Mouse (Mus musculus): Measurements from ENCODE around the gene Gria3. TPM values are rescaled to one million over a fixed set of nuclear protein-coding genes. Genes with fewer than 3 reads are reported as not detected.

Gene Gria3
- 6.6 and 9.5 TPM in 2 replicates for polyA plus RNA-seq (2015; fragmentation: Nextera tagmentation; extraction: Ambion mirVana)

DNA sequence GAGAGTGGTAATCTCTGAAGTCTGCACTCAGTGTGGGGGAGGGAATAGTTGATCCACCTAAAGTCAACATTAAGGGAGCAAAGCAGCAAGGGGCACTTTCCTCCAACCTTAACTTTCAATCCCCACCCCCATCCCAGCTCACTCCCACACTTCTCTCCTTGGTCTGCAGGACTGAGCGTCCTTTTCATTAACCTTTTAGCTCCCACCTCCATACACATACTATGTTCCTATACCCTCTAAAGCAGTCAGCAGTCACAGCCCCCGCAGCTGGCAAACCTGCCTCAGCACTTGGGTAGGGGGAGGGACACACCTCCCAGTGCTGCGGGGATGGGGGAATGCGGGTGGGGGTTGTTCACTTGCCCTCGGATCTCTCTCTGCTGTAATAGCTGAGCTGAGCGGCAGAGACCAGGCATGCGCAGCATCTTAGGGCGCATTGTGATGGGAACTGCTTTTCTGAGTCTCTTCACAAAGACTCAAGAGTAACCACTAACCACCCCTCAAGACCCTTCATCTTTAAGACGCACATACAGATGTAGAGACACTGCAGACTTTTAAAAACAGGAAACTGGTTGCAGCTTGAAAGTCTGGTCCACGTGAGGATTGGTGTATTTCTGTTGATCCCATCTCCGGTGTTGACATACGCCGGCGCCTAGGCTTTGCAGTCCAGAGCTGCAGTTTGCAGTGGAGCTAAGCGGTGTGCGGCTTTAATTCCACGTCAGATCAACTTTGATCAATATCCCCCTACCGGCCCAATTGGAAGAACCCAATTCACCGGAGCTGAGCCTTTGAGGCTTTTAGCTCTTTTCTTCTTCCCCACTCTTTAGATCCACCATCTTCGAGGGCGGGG lies at the start of gene Gria3:
Gria3 (plus strand) TSS at position 797 of the 847 bp plus-strand sequence.
- H3K36me3 ChIP-seq, result no peaks in the 10 kb centered on the region
- H3K9ac ChIP-seq, result peak within 1 kb of the TSS; percentile 36
- H3K27me3 ChIP-seq, result 0 out of 2 replicates have a peak, but pooled peaks cover 4% of the 10 kb centered on the region
- WGBS, result 21% methylated on average over 21 of the region's 21 CpGs
- H3K27ac ChIP-seq, result 0 out of 2 replicates have a peak within 1 kb of the TSS, but pooled peaks have one; percentile 48
- H3K4me1 ChIP-seq, result peaks cover under 1% of the 10 kb centered on the region; the same call in 1 of the 2 replicates
- H3K4me2 ChIP-seq, result peak within 1 kb of the TSS; percentile 69
- H3K9me3 ChIP-seq (replicated peaks), result no peaks in the 10 kb centered on the region
- H3K4me3 ChIP-seq (replicated peaks), result peak within 1 kb of the TSS; percentile 48
- peak; percentile 91 for ATAC-seq (replicated peaks; ENCODE audit: low FRiP score)

DNA sequence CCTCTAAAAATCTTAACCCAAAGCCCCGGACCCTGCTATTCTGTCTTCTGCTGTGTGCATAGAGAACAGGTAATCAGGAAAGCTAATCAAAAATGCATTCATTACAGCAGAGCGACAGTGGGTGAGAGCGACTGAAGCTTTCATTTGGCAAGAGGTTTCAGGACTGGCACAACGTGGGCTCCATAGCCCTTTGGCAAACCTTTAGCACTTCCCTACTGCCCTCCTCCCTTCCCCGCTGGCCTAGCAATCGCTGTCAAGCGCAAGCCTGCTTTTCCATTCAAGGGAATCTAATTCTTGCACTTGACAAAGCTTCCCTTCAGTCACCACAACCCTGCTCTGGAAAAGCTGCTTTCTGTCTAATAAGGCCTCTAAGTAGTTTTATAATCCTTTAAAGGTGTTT lies 13.6 kb upstream of the Gria3 start:
- no peaks in the 10 kb centered on the region for H3K4me1 ChIP-seq
- H3K27ac ChIP-seq, result no peak overlapping the region
- no peak overlapping the region for H3K4me2 ChIP-seq
- no peak overlapping the region for H3K4me3 ChIP-seq (replicated peaks)
- no peaks in the 10 kb centered on the region for H3K27me3 ChIP-seq
- 65% methylated on average over 7 of the region's 7 CpGs for WGBS
- ATAC-seq (replicated peaks; ENCODE audit: low FRiP score), result no peak
- H3K9me3 ChIP-seq (replicated peaks), result no peaks in the 10 kb centered on the region
- H3K9ac ChIP-seq, result no peak overlapping the region
- no peaks in the 10 kb centered on the region for H3K36me3 ChIP-seq

DNA sequence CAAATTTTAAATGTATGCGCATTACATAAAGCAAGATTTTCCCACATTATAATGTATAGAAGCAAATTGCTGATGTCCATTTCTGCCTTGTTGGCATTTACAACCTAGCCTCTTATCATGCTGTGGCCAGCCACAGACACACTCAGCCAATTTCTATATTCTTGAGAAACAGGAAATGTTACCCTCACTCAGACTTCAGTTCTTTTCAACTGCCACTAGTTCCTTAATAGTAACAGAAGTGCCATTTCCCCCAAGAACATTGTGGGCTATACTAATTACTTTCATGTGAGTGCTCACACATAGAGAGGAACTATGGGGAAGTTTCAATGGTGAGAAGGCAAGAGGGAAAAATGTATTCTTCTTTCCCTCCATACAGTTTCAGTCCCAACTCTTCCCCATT lies 11.6 kb upstream of the Gria3 start:
- Histone ChIP-seq H3K9me3 (replicated peaks) (no peaks in the 10 kb centered on the region), H3K27me3 (no peaks in the 10 kb centered on the region), H3K4me2 (no peak overlapping the region), H3K9ac (no peak overlapping the region), H3K4me3 (replicated peaks) (no peak overlapping the region), H3K4me1 (no peaks in the 10 kb centered on the region), H3K36me3 (no peaks in the 10 kb centered on the region), H3K27ac (no peak overlapping the region)
- no peak for ATAC-seq (replicated peaks; ENCODE audit: low FRiP score)
- 97% methylated on average over 1 of the region's 1 CpGs for WGBS

DNA sequence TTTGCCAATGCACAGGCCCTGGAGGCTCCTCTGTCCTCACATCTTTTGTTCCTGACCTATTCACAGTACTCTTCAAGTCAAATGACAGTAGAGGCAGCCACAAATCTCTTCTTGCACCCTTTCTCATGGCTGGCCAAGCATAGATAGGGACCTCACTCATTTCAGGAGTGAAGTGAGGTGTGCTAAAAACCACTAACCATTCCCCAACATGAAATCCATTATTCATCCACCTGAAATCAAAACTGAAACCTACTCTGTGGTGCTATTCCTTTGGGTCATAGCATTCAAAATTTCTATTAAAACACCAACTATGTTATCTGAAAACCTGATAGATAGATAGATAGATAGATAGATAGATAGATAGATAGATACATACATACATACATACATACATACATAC lies 2.2 kb upstream of the Gria3 start:
- H3K27me3 ChIP-seq, result 0 out of 2 replicates have a peak, but pooled peaks cover 4% of the 10 kb centered on the region
- no peak for ATAC-seq (replicated peaks; ENCODE audit: low FRiP score)
- H3K9ac ChIP-seq, result no peak overlapping the region
- H3K27ac ChIP-seq, result no peak overlapping the region
- H3K4me3 ChIP-seq (replicated peaks), result no peak overlapping the region
- H3K9me3 ChIP-seq (replicated peaks), result no peaks in the 10 kb centered on the region
- no peak overlapping the region for H3K4me2 ChIP-seq
- H3K4me1 ChIP-seq, result no peaks in the 10 kb centered on the region
- H3K36me3 ChIP-seq, result no peaks in the 10 kb centered on the region

DNA sequence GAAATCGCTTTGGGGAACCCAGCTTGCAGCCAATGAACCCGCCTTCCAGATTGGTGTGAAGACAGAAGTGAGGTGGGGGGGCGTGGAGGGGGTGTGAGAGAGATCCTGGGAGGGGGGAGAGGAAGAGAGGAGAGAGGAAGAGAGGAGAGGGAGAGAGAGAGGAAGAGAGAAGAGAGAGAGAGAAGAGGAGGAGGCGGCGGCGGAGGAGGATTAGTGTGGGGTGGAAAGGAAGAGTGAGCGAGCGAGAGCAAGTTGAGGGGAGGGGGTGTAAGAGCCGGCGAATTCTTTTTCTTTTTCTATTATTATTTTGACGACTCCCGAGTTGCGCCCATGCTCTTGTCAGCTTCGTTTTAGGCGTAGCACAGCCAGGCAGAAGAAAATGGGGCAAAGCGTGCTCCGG lies 532 bp downstream of the Gria3 start:
- 0 out of 2 replicates have a peak overlapping the region, but pooled peaks have one; percentile 18 for H3K27ac ChIP-seq
- ATAC-seq (replicated peaks; ENCODE audit: low FRiP score), result no peak
- 23% methylated on average over 14 of the region's 17 CpGs for WGBS

DNA sequence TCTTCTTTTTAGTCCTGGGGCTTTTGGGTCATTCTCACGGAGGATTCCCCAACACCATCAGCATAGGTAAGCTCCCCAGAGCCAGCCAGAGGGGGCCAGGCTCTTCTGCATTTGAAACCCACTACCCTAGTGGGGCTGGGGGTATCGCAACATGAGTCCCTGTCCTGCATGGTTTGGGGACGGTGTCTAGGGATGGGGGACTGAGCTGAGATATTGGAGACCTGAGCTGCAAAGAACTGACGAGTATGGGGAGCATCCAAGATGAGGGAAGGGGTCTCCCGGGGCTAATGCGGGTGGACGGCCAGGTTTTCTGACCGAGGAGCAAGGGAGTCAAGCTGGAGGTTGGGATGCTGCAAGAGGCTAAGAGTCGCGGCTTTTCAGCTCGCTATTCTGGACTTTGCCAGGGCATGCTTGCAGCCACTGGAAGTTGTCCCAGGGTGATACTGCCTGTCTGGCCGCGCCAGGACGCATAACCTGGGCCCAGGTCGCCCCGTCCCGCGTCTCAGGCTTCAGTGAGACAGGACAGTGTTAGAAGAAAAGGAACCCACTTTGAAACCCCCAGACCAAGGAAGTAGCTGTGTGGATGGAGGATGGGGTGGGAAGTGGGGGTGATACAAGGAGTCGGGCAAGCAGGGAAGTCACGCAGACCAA lies 1.1 kb downstream of the Gria3 start:
- H3K4me1 ChIP-seq, result peaks cover 7% of the 10 kb centered on the region; the same call in 1 of the 2 replicates
- no peaks in the 10 kb centered on the region for H3K9me3 ChIP-seq (replicated peaks)
- ATAC-seq (replicated peaks; ENCODE audit: low FRiP score), result peak; percentile 31; the same call in 1 of the 2 replicates
- 14% methylated on average over 20 of the region's 20 CpGs for WGBS
- no peaks in the 10 kb centered on the region for H3K36me3 ChIP-seq
- H3K27me3 ChIP-seq, result 0 out of 2 replicates have a peak, but pooled peaks cover 4% of the 10 kb centered on the region
- peak overlapping the region; percentile 69 for H3K4me2 ChIP-seq
- H3K4me3 ChIP-seq (replicated peaks), result peak overlapping the region; percentile 48
- H3K9ac ChIP-seq, result peak overlapping the region; percentile 36
- H3K27ac ChIP-seq, result peak overlapping the region; percentile 45; the same call in 1 of the 2 replicates

More for the DNA sequence above, 532 bp downstream of the Gria3 start:
- Histone ChIP-seq H3K36me3 (no peaks in the 10 kb centered on the region), H3K4me1 (peaks cover 7% of the 10 kb centered on the region; the same call in 1 of the 2 replicates), H3K4me3 (replicated peaks) (peak overlapping the region; percentile 48), H3K4me2 (peak overlapping the region; percentile 69), H3K27me3 (0 out of 2 replicates have a peak, but pooled peaks cover 4% of the 10 kb centered on the region), H3K9me3 (replicated peaks) (no peaks in the 10 kb centered on the region), H3K9ac (peak overlapping the region; percentile 36)

DNA sequence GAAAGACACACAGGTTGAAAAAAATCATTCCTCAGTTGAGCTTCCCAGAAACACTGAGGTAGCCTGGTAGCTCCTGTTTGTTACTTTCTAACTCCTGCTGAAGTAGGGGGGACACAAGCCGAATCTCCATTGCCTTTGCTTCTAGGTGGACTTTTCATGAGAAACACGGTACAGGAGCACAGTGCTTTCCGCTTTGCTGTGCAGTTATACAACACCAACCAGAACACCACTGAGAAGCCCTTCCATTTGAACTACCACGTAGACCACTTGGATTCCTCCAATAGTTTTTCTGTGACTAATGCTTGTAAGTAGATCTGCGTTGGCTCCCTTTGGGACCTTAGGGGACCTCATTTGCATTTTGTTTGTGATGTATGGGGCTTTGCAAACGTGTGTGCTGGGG lies 2.0 kb downstream of the Gria3 start:
- Histone ChIP-seq H3K4me1 (peaks cover 7% of the 10 kb centered on the region; the same call in 1 of the 2 replicates), H3K27ac (0 out of 2 replicates have a peak overlapping the region, but pooled peaks have one; percentile 45), H3K9ac (no peak overlapping the region), H3K36me3 (no peaks in the 10 kb centered on the region), H3K4me2 (peak overlapping the region; percentile 69), H3K4me3 (replicated peaks) (peak overlapping the region; percentile 48), H3K9me3 (replicated peaks) (no peaks in the 10 kb centered on the region), H3K27me3 (0 out of 2 replicates have a peak, but pooled peaks cover 4% of the 10 kb centered on the region)
- no peak for ATAC-seq (replicated peaks; ENCODE audit: low FRiP score)
- 20% methylated on average over 6 of the region's 6 CpGs for WGBS

DNA sequence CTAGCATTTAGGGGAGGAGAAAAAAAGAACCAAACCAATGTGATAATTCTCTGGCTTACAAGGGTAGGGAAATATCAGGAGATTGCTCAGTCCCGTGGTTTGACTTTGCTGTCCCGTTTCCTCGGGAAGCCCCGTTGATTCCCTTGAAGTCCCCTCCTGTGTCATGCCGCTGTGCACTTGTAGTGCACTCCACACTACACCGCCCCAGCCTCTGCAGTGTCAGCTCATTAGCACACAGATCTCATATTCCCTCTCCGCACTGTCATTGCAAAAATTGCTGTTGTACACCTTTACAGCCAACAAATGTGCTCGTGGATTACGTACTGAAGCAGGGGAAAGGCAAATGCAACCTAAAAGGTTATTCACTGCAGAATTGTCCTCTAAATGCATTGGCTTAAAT lies 5.6 kb downstream of the Gria3 start:
- Histone ChIP-seq H3K4me3 (replicated peaks) (no peak overlapping the region), H3K9me3 (replicated peaks) (no peaks in the 10 kb centered on the region), H3K27ac (no peak overlapping the region), H3K9ac (no peak overlapping the region), H3K27me3 (0 out of 2 replicates have a peak, but pooled peaks cover 4% of the 10 kb centered on the region), H3K36me3 (no peaks in the 10 kb centered on the region), H3K4me1 (peaks cover 7% of the 10 kb centered on the region; the same call in 1 of the 2 replicates), H3K4me2 (no peak overlapping the region)
- 42% methylated on average over 9 of the region's 9 CpGs for WGBS
- ATAC-seq (replicated peaks; ENCODE audit: low FRiP score), result no peak

DNA sequence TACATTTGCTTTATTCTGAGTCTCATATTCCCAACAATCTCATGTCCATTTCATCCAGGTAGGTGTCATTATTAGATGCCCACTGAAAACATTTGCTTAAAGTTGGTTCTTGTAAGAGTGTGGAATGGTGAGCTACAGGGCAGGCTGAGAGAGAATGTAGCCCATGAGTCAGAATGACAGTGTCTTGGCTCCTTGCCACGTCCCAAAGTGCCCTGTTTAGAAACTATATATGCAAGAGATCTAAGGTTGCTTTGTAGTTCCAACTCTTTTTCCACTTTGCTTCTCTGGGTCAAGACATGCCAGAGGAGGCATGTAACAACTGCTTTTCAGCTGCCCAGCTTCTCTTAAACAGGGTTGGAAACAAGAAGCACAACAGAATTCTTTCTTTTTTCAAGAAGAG lies 9.1 kb downstream of the Gria3 start:
- Histone ChIP-seq H3K9ac (no peak overlapping the region), H3K4me2 (no peak overlapping the region), H3K36me3 (no peaks in the 10 kb centered on the region), H3K4me3 (replicated peaks) (no peak overlapping the region), H3K4me1 (peaks cover 7% of the 10 kb centered on the region; the same call in 1 of the 2 replicates), H3K27me3 (no peaks in the 10 kb centered on the region), H3K27ac (no peak overlapping the region), H3K9me3 (replicated peaks) (no peaks in the 10 kb centered on the region)
- WGBS, result 47% methylated on average over 1 of the region's 1 CpGs
- no peak for ATAC-seq (replicated peaks; ENCODE audit: low FRiP score)

DNA sequence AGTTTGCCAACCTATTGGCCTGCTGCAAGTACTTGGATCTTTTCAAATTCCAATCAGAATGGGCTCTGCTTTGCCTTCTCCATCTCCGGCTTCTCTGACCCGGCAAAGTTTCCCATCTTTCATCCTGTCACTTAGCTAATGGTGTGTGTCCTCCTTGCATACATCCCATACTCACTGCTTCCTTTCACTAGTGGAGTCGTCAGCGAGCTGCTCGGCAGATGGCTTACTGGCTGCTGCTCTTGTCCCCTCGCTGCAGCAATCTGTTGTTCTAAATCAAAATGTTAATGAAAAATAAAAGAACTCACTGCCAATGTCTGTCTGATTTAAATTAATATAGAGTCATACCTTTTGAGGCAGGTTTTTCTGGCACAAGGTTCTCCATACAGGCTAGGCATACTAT lies 25.0 kb downstream of the Gria3 start:
- Histone ChIP-seq H3K9ac (no peak overlapping the region), H3K27me3 (no peaks in the 10 kb centered on the region), H3K4me1 (no peaks in the 10 kb centered on the region), H3K4me2 (no peak overlapping the region), H3K4me3 (replicated peaks) (no peak overlapping the region), H3K27ac (no peak overlapping the region), H3K36me3 (no peaks in the 10 kb centered on the region), H3K9me3 (replicated peaks) (no peaks in the 10 kb centered on the region)
- ATAC-seq (replicated peaks; ENCODE audit: low FRiP score), result peak; percentile 94
- WGBS, result 39% methylated on average over 6 of the region's 6 CpGs

DNA sequence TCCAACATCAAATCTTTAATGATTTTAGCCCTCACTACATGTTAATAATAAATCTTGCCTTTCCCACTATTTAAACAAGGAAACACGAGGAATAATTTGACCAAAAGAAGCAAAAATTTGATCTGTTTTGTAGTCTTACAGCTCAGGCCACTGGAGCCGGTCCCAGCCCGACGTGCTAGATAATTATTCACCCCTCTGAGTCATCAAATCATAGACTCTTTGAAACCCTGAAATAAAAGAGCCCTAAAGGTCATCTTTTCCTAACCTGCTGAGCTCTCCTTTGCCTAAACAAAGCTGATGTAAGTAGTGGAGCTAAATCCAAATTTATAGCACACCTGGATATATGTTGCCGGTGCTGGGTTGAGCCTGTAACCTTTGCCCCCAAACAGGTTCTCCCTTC lies 27.4 kb downstream of the Gria3 start:
- H3K27me3 ChIP-seq, result no peaks in the 10 kb centered on the region
- H3K4me2 ChIP-seq, result no peak overlapping the region
- no peak overlapping the region for H3K4me3 ChIP-seq (replicated peaks)
- 28% methylated on average over 5 of the region's 5 CpGs for WGBS
- no peaks in the 10 kb centered on the region for H3K9me3 ChIP-seq (replicated peaks)
- H3K9ac ChIP-seq, result no peak overlapping the region
- H3K4me1 ChIP-seq, result no peaks in the 10 kb centered on the region
- no peak overlapping the region for H3K27ac ChIP-seq
- H3K36me3 ChIP-seq, result no peaks in the 10 kb centered on the region
- no peak for ATAC-seq (replicated peaks; ENCODE audit: low FRiP score)

DNA sequence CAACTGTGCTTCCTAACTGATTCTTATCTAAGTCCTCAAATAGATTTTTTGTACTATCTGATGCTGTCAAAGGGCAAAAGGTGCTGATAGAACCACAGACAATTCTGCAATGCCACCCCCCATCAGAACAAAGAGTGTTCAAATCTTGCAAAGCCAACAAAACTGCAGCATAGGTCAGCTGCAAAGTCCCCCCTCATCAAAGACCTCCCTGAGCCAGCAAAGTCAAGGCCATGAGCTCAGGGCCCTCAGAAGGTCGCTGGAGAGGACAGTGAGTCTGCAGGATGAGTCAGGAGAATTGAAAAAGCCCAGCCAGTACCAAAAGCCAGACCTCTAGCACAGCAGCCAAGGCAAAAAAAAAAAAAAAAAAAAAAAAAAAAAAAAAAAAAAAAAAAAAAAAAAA lies 34.9 kb downstream of the Gria3 start:
- 41% methylated on average over 1 of the region's 1 CpGs for WGBS
- H3K9me3 ChIP-seq (replicated peaks), result no peaks in the 10 kb centered on the region
- no peaks in the 10 kb centered on the region for H3K36me3 ChIP-seq
- no peaks in the 10 kb centered on the region for H3K4me1 ChIP-seq
- H3K4me2 ChIP-seq, result no peak overlapping the region
- no peak overlapping the region for H3K4me3 ChIP-seq (replicated peaks)
- H3K27ac ChIP-seq, result no peak overlapping the region
- no peak overlapping the region for H3K9ac ChIP-seq
- H3K27me3 ChIP-seq, result no peaks in the 10 kb centered on the region
- no peak for ATAC-seq (replicated peaks; ENCODE audit: low FRiP score)

Data from kidney, embryonic 15.5 days (tissue).